Mouse (Mus musculus) CH12.LX (cell line): Measurements from ENCODE around the gene Ppih. TPM values are rescaled to one million over a fixed set of nuclear protein-coding genes. Genes with fewer than 3 reads are reported as not detected.

Experiments used
- DNase-seq: peaks from one replicate; pipeline ENCODE4 v3.0.0-alpha.2; 2013; ENCODE audit errors: extremely low read depth
- H3K27ac ChIP-seq: 2 replicates; pipeline ENCODE4 v1.5.1; 2012; ENCODE audit warnings: low read depth, mild to moderate bottlenecking, control low read depth, moderate library complexity; ENCODE audit not compliant: insufficient read depth
- H3K27me3 ChIP-seq: replicated peaks from 2 replicates; pipeline ENCODE3; 2012; ENCODE audit warnings: inconsistent platforms
- H3K36me3 ChIP-seq, 2 experiments: replicated peaks in 1 of 2; 2 replicates each; pipeline versions ENCODE3 to v1.6.1; 2012; ENCODE audit warnings: inconsistent platforms in 1 of 2, low read length in 1 of 2, mild to moderate bottlenecking in 1 of 2, mixed read lengths in 1 of 2, moderate library complexity in 1 of 2; ENCODE audit not compliant: control insufficient read depth in 1 of 2, insufficient read depth in 1 of 2
- H3K4me1 ChIP-seq, 2 experiments: 2 replicates each; pipeline ENCODE4 v1.6.1; 2012; ENCODE audit warnings: inconsistent platforms in 1 of 2, moderate library complexity in 1 of 2; ENCODE audit not compliant: insufficient read depth in 2 of 2, control insufficient read depth in 1 of 2
- H3K4me2 ChIP-seq: 2 replicates; pipeline ENCODE4 v1.6.1; 2012; ENCODE audit warnings: low read depth, mild to moderate bottlenecking, control low read depth; ENCODE audit not compliant: poor library complexity, insufficient read depth, severe bottlenecking
- H3K4me3 ChIP-seq, 3 experiments: fragments of 150-350 bp in 1 of 3; sonication (generic) in 1 of 3; replicated peaks in 1 of 3; 2 replicates each; pipeline versions ENCODE3 to v1.5.1; 2011 to 2012; ENCODE audit warnings: low read depth in 2 of 3, low read length in 2 of 3, mild to moderate bottlenecking in 2 of 3, moderate library complexity in 2 of 3, control low read depth in 1 of 3, improper control_type of control experiment in 1 of 3, inconsistent platforms in 1 of 3, mixed read lengths in 1 of 3; ENCODE audit not compliant: poor library complexity in 1 of 3
- H3K79me2 ChIP-seq: replicated peaks from 2 replicates; pipeline ENCODE4 v1.6.1; 2012; ENCODE audit warnings: mild to moderate bottlenecking, moderate library complexity; ENCODE audit not compliant: control insufficient read depth, poor library complexity, insufficient read depth, severe bottlenecking; ENCODE audit errors: extremely low read depth
- H3K9ac ChIP-seq: 2 replicates; pipeline ENCODE4 v1.6.1; 2012; ENCODE audit warnings: low read depth, mild to moderate bottlenecking, control low read depth, moderate library complexity; ENCODE audit not compliant: insufficient read depth
- H3K9me3 ChIP-seq: replicated peaks from 2 replicates; pipeline ENCODE3; 2012; ENCODE audit warnings: low read length, inconsistent platforms, mixed read lengths
- CHD1 ChIP-seq: IDR thresholded peaks from 2 replicates; pipeline ENCODE4 v1.6.1; 2012; ENCODE audit warnings: low read depth, low read length, improper control_type of control experiment, inconsistent platforms
- CHD2 ChIP-seq: IDR thresholded peaks from 2 replicates; pipeline ENCODE4 v1.6.1; 2011; ENCODE audit warnings: low read length, improper control_type of control experiment
- CTCF ChIP-seq, 2 experiments: IDR thresholded peaks in 1 of 2; conservative IDR thresholded peaks in 1 of 2; 2 replicates each; pipeline ENCODE4 v1.5.1; 2011 to 2012; ENCODE audit warnings: low read depth in 2 of 2, low read length in 2 of 2, improper control_type of control experiment in 1 of 2, inconsistent platforms in 1 of 2, mild to moderate bottlenecking in 1 of 2, moderate library complexity in 1 of 2
- ELF1 ChIP-seq: IDR thresholded peaks from 2 replicates; pipeline ENCODE4 v1.6.1; 2014; ENCODE audit warnings: low read depth, mild to moderate bottlenecking, inconsistent platforms, low read length, improper control_type of control experiment
- GABPA ChIP-seq: IDR thresholded peaks from 2 replicates; pipeline ENCODE4 v1.6.1; 2012; ENCODE audit warnings: low read depth, low read length, improper control_type of control experiment, inconsistent platforms; ENCODE audit not compliant: insufficient replicate concordance
- KAT2A ChIP-seq: IDR thresholded peaks from 2 replicates; pipeline ENCODE4 v1.6.1; 2012; ENCODE audit warnings: low read length, improper control_type of control experiment, inconsistent platforms; ENCODE audit not compliant: insufficient replicate concordance
- MAZ ChIP-seq: IDR thresholded peaks from 2 replicates; pipeline ENCODE4 v1.6.1; 2012; ENCODE audit warnings: low read depth, mild to moderate bottlenecking, inconsistent platforms, low read length, improper control_type of control experiment, moderate library complexity
- MEF2A ChIP-seq: IDR thresholded peaks from 2 replicates; pipeline ENCODE4 v1.6.1; 2014; ENCODE audit warnings: low read depth, mild to moderate bottlenecking, inconsistent platforms, low read length, improper control_type of control experiment, borderline replicate concordance
- NRF1 ChIP-seq: IDR thresholded peaks from 2 replicates; pipeline ENCODE4 v1.6.1; 2014; ENCODE audit warnings: low read depth, mild to moderate bottlenecking, inconsistent platforms, low read length, improper control_type of control experiment, moderate library complexity
- PAX5 ChIP-seq: IDR thresholded peaks from 2 replicates; pipeline ENCODE4 v1.6.1; 2012; ENCODE audit warnings: low read length, inconsistent platforms, mixed read lengths
- POLR2AphosphoS2 ChIP-seq: IDR thresholded peaks from 2 replicates; pipeline ENCODE4 v1.6.1; 2011; ENCODE audit warnings: low read depth, low read length, improper control_type of control experiment
- UBTF ChIP-seq: IDR thresholded peaks from 2 replicates; pipeline ENCODE4 v1.6.1; 2012; ENCODE audit warnings: low read depth, mild to moderate bottlenecking, inconsistent platforms, low read length, improper control_type of control experiment, moderate library complexity
- ZMIZ1 ChIP-seq: IDR thresholded peaks from 2 replicates; pipeline ENCODE4 v1.6.1; 2012; ENCODE audit warnings: low read depth, mild to moderate bottlenecking, inconsistent platforms, low read length, improper control_type of control experiment
- dilution Hi-C: fragments of 300-500 bp; cut with MboI; formaldehyde crosslinking; loops from 2 replicates; pipeline ENCODE4 v1.14.3; 2020; ENCODE audit warnings: low sequenced_read_pairs; ENCODE audit not compliant: extremely low pct_unique_long_range_greater_than_20kb, extremely low pct_ligation_motif_present
- in situ Hi-C: fragments of 300-500 bp; cut with MboI; formaldehyde crosslinking; loops from 3 replicates; pipeline ENCODE4 v1.14.3; 2019; ENCODE audit warnings: low sequenced_read_pairs, low pct_ligation_motif_present, low pct_unique_long_range_greater_than_20kb, mixed read lengths
- polyA plus RNA-seq: library from polyadenylated mRNA; unstranded; fragments of >175 nt; gene quantifications from 2 replicates; pipeline ENCODE4 v1.2.1, GENCODE M21; 2012; ENCODE audit warnings: low read depth; ENCODE audit not compliant: insufficient read length
- total RNA-seq, 2 experiments: library from RNA; depleted of rRNA; stranded (reverse); fragments of 300-350 nt in 1 of 2; fragments of >200 nt in 1 of 2; gene quantifications; 2 replicates each; pipeline ENCODE4 v1.2.3; 2012 to 2014

Ppih gene
- total and polyA plus RNA-seq, 3 experiments = 125 to 179 (median 132) TPM

- no peak for TF ChIP-seq CTCF (conservative IDR thresholded peaks at IDR 0.05 in 1 of 2, IDR thresholded peaks at IDR 0.05 in 1 of 2; ENCODE audit: low read depth in 2 of 2, low read length in 2 of 2)
- peaks cover 2% of the 10 kb centered on the region for H3K27me3 ChIP-seq
- no peak for DNase-seq
- H3K36me3 ChIP-seq = no peaks in the 10 kb centered on the region
- in situ Hi-C loops (loop anchor here (5.0 to 25.0 kb wide), 2 partner anchors 85 to 405 kb away; partner anchors contain the start of gene Guca2b), dilution Hi-C loops (no loop called here)
- no peaks in the 10 kb centered on the region for H3K79me2 ChIP-seq
- H3K9ac ChIP-seq = no peak overlapping the region
- H3K27ac ChIP-seq = no peak overlapping the region
- H3K4me3 ChIP-seq = no peak overlapping the region
- no peaks in the 10 kb centered on the region for H3K9me3 ChIP-seq
- peaks cover 8 to 26% of the 10 kb centered on the region in 2 experiments for H3K4me1 ChIP-seq
- H3K4me2 ChIP-seq = no peak overlapping the region
Observed at GRCm38 (mm10) chr4:119257083-119257482, 63.3 kb downstream of the Ppih start.

GRCm38 (mm10) chr4:119255351-119255750, 65.0 kb downstream of the Ppih start, which contains the start of gene Cldn19:
Gene Cldn19, plus strand, starts transcription at chr4:119255414.
- no peak for TF ChIP-seq CTCF (conservative IDR thresholded peaks at IDR 0.05 in 1 of 2, IDR thresholded peaks at IDR 0.05 in 1 of 2; ENCODE audit: low read depth in 2 of 2, low read length in 2 of 2)
- Histone ChIP-seq H3K4me2 (no peak within 1 kb of the TSS), H3K27ac (no peak within 1 kb of the TSS), H3K9ac (no peak within 1 kb of the TSS), H3K4me3 (no peak within 1 kb of the TSS), H3K79me2 (no peaks in the 10 kb centered on the region), H3K4me1 (peaks cover 8 to 24% of the 10 kb centered on the region in 2 experiments), H3K27me3 (peaks cover 2% of the 10 kb centered on the region), H3K36me3 (no peaks in the 10 kb centered on the region), H3K9me3 (no peaks in the 10 kb centered on the region)
- dilution Hi-C loops (no loop called here), in situ Hi-C loops (loop anchor here (5.0 to 25.0 kb wide), 2 partner anchors 87 to 407 kb away; partner anchors contain the start of gene Guca2b)
- DNase-seq = no peak

- Histone ChIP-seq H3K36me3 (no peaks in the 10 kb centered on the region), H3K27ac (no peak overlapping the region), H3K4me3 (no peak overlapping the region), H3K4me1 (peaks cover under 1 to 12% of the 10 kb centered on the region in 2 experiments), H3K9ac (no peak overlapping the region), H3K27me3 (peaks cover 2% of the 10 kb centered on the region), H3K9me3 (no peaks in the 10 kb centered on the region)
- dilution Hi-C loops = no loop called here
- DNase-seq = no peak
- no peak for TF ChIP-seq ZMIZ1
- no peak for TF ChIP-seq MAZ
- no peak for TF ChIP-seq KAT2A
- TF ChIP-seq POLR2AphosphoS2 = no peak
- TF ChIP-seq UBTF = no peak
- TF ChIP-seq NRF1 = no peak
- no peak for TF ChIP-seq CHD2
- TF ChIP-seq MEF2A = no peak
- TF ChIP-seq ELF1 = no peak
- TF ChIP-seq CHD1 = no peak
- TF ChIP-seq GABPA = no peak
- no peak for TF ChIP-seq PAX5
- TF ChIP-seq, all 38 proteins: peak for 0
- Histone ChIP-seq H3K79me2 (no peaks in the 10 kb centered on the region), H3K4me2 (no peak overlapping the region)
- in situ Hi-C loops = loop anchor here (25.0 kb wide), 1 partner anchor 408 kb away; the partner anchor contains the start of gene Guca2b
Observed at GRCm38 (mm10) chr4:119254012-119254618, 66.2 kb downstream of the Ppih start.
